Mouse (Mus musculus) heart, embryonic 11.5 days (tissue): ENCODE results near the gene Ctsd. TPM values are rescaled to one million over a fixed set of nuclear protein-coding genes. Genes with fewer than 3 reads are reported as not detected.
"Not testable (repeated sequence)": the region's sequence is repeated elsewhere in the genome, so short reads cannot be mapped to it uniquely, and the experiment has no call there.

Experiments
- ATAC-seq: fragments of 200-750 bp; cut with Nextera tagmentation; replicated peaks from 2 replicates; pipeline ENCODE4 v1.8.0; 2017; ENCODE audit warnings: moderate library complexity; ENCODE audit not compliant: insufficient number of reproducible peaks, low FRiP score, low TSS enrichment
- H3K27ac ChIP-seq: fragments of 300-500 bp; sonication (generic); 2 replicates; pipeline ENCODE4 v1.5.1; 2014; ENCODE audit warnings: mild to moderate bottlenecking, low read depth, low read length
- H3K27me3 ChIP-seq: fragments of 300-500 bp; sonication (generic); 2 replicates; pipeline ENCODE4 v1.6.1; 2014; ENCODE audit warnings: mild to moderate bottlenecking, low read length, mixed read lengths; ENCODE audit not compliant: control insufficient read depth, insufficient read depth
- H3K36me3 ChIP-seq: fragments of 300-500 bp; sonication (generic); 2 replicates; pipeline ENCODE4 v1.6.1; 2014; ENCODE audit warnings: mild to moderate bottlenecking, low read length, moderate library complexity, mixed read lengths; ENCODE audit not compliant: control insufficient read depth, insufficient read depth
- H3K4me1 ChIP-seq: fragments of 300-500 bp; sonication (generic); 2 replicates; pipeline ENCODE4 v1.6.1; 2014; ENCODE audit warnings: low read length; ENCODE audit not compliant: control insufficient read depth, insufficient read depth
- H3K4me2 ChIP-seq: fragments of 300-500 bp; sonication (generic); 2 replicates; pipeline ENCODE4 v1.6.1; 2014; ENCODE audit warnings: mild to moderate bottlenecking, moderate library complexity
- H3K4me3 ChIP-seq: fragments of 300-500 bp; sonication (generic); 2 replicates; pipeline ENCODE4 v1.5.1; 2014; ENCODE audit warnings: low read depth, low read length
- H3K9ac ChIP-seq: fragments of 300-500 bp; sonication (generic); 2 replicates; pipeline ENCODE4 v1.6.1; 2014; ENCODE audit warnings: mild to moderate bottlenecking, low read depth, low read length, moderate library complexity
- H3K9me3 ChIP-seq: fragments of 300-500 bp; sonication (generic); replicated peaks from 2 replicates; pipeline ENCODE4 v1.6.1; 2016; ENCODE audit warnings: low read length; ENCODE audit not compliant: control insufficient read depth
- WGBS: fragments of 180-500 bp; shearing (Covaris S2); extraction: QIAGEN DNeasy Blood & Tissue Kit; methylation state at CpG from one replicate; pipeline ENCODE4 v1.1.7; 2014; ENCODE audit not compliant: insufficient replicate concordance; 5-methylcytosine and 5-hydroxymethylcytosine counted together
- polyA plus RNA-seq: library from polyadenylated mRNA; unstranded; fragments of >200 nt; fragmentation: Nextera tagmentation; extraction: Ambion mirVana; gene quantifications from 2 replicates; pipeline ENCODE4 v1.2.1, GENCODE M21; 2014

The Ctsd gene
- polyA plus RNA-seq, 1 experiment from 2014 or later: 378 TPM

DNA sequence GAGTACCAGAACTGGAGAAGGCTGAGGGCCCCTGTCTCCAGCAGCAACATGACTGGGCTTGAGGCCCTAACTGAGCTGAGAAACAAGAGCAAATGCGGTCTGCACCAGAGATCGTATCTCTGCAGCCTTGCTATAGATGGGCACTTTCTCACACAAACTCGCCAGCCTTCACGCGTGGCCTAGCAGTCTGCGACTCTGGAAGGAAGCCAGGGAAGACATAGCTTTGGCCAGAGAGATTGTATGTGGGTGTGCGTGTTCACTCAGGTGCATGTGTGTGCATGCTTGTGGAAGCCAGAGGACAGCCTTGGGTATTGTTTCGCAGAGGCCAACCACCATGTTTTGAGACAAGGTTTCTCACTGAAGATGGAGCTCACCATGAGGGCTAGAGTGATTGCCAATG, 20.8 kb upstream of the Ctsd start:
- ATAC-seq: no peak
- no peak overlapping the region for H3K4me2 ChIP-seq
- no peaks in the 10 kb centered on the region for H3K27me3 ChIP-seq
- no peaks in the 10 kb centered on the region for H3K9me3 ChIP-seq
- 91% methylated on average over 8 of the region's 8 CpGs for WGBS
- no peak overlapping the region for H3K4me3 ChIP-seq
- H3K27ac ChIP-seq: no peak overlapping the region
- no peak overlapping the region for H3K9ac ChIP-seq
- no peaks in the 10 kb centered on the region for H3K36me3 ChIP-seq
- no peaks in the 10 kb centered on the region for H3K4me1 ChIP-seq

DNA sequence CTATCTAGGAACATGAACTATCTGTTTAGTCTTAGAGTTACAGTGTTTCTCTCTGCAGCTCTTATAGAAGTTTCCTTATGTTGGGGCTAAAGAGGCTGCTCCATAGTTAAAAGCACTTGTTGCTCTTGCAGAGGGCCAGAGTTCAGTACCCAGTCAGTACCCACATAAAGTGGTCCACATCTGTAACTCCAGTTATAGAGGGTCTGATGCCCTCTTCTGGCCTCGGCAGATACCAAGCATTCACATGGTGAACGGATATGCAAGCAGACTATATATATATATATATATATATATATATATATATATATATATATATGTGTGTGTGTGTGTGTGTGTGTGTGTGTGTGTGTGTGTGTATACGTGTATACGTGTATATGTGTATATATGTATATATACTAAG, 20.1 kb upstream of the Ctsd start:
- no peaks in the 10 kb centered on the region for H3K4me1 ChIP-seq
- no peaks in the 10 kb centered on the region for H3K27me3 ChIP-seq
- ATAC-seq: no peak
- no peak overlapping the region for H3K4me3 ChIP-seq
- no peak overlapping the region for H3K27ac ChIP-seq
- 58% methylated on average over 4 of the region's 4 CpGs for WGBS
- no peak overlapping the region for H3K9ac ChIP-seq
- no peaks in the 10 kb centered on the region for H3K9me3 ChIP-seq
- no peaks in the 10 kb centered on the region for H3K36me3 ChIP-seq
- H3K4me2 ChIP-seq: no peak overlapping the region

DNA sequence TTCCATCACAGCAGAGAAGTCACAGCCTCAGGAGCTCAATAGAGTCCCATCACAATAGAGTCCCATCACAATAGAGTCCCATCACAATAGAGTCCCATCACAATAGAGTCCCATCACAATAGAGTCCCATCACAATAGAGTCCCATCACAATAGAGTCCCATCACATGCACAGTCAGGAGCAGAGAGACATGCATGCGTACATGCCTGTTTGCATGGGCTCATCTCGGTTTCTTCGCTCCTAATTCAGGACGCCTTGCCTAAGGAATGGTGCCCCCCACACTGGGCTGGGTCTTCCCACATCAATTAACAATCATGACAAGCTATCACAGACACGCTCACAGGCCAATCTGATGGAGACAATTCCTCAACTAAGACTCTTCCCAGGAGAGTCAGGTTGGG, 17.3 kb upstream of the Ctsd start:
- not testable (repeated sequence) for H3K4me2 ChIP-seq, H3K9me3 ChIP-seq, ATAC-seq, H3K9ac ChIP-seq, H3K36me3 ChIP-seq, H3K4me1 ChIP-seq, H3K27me3 ChIP-seq, H3K27ac ChIP-seq, H3K4me3 ChIP-seq
- 89% methylated on average over 5 of the region's 5 CpGs for WGBS

DNA sequence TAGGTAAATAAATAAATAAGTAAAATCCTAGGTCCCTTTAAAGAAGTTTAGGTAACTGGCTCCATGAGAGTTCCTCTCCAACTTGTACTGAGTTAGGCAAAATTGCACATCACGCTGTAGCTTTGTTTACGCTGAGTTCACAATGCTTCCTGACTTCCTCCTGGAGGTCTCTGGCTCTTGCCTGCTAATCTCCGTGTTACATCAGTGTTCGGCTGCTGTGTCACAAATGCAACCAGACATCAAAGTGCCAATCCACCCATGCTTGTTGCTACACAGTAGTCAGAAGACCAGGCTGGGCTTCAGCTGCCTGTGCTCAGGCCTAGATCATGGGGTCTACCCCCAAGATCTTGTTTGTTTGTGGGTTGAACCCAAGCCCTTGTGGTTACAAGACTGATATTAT, 15.8 kb upstream of the Ctsd start:
- ATAC-seq: no peak
- no peak overlapping the region for H3K4me2 ChIP-seq
- 69% methylated on average over 4 of the region's 4 CpGs for WGBS
- no peak overlapping the region for H3K9ac ChIP-seq
- H3K27ac ChIP-seq: no peak overlapping the region
- H3K9me3 ChIP-seq: no peaks in the 10 kb centered on the region
- no peaks in the 10 kb centered on the region for H3K36me3 ChIP-seq
- H3K27me3 ChIP-seq: no peaks in the 10 kb centered on the region
- no peak overlapping the region for H3K4me3 ChIP-seq
- H3K4me1 ChIP-seq: 0 out of 2 replicates have a peak, but pooled peaks cover 2% of the 10 kb centered on the region

DNA sequence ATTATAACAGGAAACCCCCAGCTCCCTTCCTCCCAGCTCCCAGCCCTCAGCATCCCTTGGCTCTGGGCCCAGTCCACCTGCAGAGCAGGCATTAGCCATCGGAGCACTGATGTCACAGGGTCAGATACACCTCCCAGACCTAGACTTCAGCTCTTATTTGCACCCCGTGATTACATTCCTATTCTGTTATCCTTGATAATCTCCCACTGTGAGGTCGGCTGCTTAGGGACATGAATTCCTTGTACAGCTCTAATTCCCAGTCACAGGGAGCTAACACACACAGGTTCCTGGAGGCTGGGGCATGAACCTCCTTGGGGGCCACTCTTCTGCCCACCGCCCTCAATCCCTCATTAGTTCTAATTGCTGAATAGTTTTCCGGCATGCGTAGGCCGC, 12.9 kb upstream of the Ctsd start:
- H3K27me3 ChIP-seq: no peaks in the 10 kb centered on the region
- H3K9me3 ChIP-seq: no peaks in the 10 kb centered on the region
- H3K27ac ChIP-seq: no peak overlapping the region
- no peaks in the 10 kb centered on the region for H3K36me3 ChIP-seq
- ATAC-seq: no peak
- WGBS: 63% methylated on average over 7 of the region's 7 CpGs
- no peak overlapping the region for H3K4me3 ChIP-seq
- peaks cover 7% of the 10 kb centered on the region for H3K4me1 ChIP-seq
- no peak overlapping the region for H3K9ac ChIP-seq
- H3K4me2 ChIP-seq: no peak overlapping the region

GRCm38 (mm10) chr7:142400112-142400749, 12.4 kb upstream of the Ctsd start:
- Histone ChIP-seq H3K9me3 (no peaks in the 10 kb centered on the region), H3K4me2 (no peak overlapping the region), H3K27ac (no peak overlapping the region), H3K4me3 (no peak overlapping the region), H3K4me1 (peaks cover 7% of the 10 kb centered on the region), H3K36me3 (no peaks in the 10 kb centered on the region), H3K9ac (no peak overlapping the region), H3K27me3 (no peaks in the 10 kb centered on the region)
- WGBS: 67% methylated on average over 7 of the region's 7 CpGs
- ATAC-seq: no peak

DNA sequence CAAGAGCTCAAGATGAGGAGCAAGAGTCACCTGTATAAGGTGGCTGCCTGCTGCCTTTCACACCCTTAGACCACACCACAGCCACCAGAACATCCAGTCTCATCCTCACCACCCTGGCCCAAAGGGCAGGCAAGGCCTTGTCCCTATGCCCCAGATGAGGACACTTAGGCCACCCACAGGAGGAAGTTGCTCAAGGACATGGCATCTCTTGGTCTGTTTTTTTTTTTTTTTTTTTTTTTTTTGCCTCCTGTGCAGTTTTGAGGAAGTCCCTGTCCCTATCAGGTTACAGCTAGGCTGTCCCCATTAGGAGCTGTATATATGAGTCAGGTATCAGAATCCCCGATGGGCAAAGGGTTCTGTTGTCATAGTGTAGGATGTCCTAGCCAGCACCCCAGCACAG, 11.4 kb upstream of the Ctsd start:
- Histone ChIP-seq H3K36me3 (no peaks in the 10 kb centered on the region), H3K27me3 (no peaks in the 10 kb centered on the region), H3K9me3 (no peaks in the 10 kb centered on the region), H3K4me1 (peaks cover 7% of the 10 kb centered on the region), H3K9ac (no peak overlapping the region), H3K27ac (no peak overlapping the region), H3K4me3 (no peak overlapping the region), H3K4me2 (no peak overlapping the region)
- 67% methylated on average over 1 of the region's 1 CpGs for whole genome bisulfite sequencing
- ATAC-seq: no peak

GRCm38 (mm10) chr7:142398052-142398451, 10.2 kb upstream of the Ctsd start:
- 51% methylated on average over 2 of the region's 2 CpGs for WGBS
- Histone ChIP-seq H3K4me2 (no peak overlapping the region), H3K9me3 (no peaks in the 10 kb centered on the region), H3K27ac (no peak overlapping the region), H3K4me1 (peaks cover 7% of the 10 kb centered on the region), H3K4me3 (no peak overlapping the region), H3K36me3 (no peaks in the 10 kb centered on the region), H3K9ac (no peak overlapping the region), H3K27me3 (no peaks in the 10 kb centered on the region)
- ATAC-seq: no peak

DNA sequence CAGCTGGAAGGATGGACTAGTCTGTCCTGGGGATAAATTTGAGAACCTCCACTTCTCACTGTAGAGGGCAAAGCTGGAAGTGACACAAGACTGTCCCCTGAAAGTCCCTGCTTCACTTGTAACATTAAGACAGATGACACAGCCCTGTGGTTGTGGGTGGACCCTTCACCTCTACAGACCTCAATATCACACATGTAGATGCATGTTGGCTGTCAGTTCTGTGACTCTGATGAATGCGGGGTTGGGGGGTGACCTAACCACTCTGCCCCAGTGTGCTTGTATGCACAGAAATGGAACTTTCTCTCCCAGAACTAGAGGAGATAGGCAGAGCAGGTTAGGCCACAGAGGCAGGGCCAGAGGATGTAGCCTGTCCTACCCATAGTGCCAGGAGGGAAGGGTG, 8.8 kb upstream of the Ctsd start:
- H3K9ac ChIP-seq: no peak overlapping the region
- H3K27me3 ChIP-seq: no peaks in the 10 kb centered on the region
- H3K27ac ChIP-seq: no peak overlapping the region
- H3K4me3 ChIP-seq: no peak overlapping the region
- no peaks in the 10 kb centered on the region for H3K36me3 ChIP-seq
- WGBS: 87% methylated on average over 1 of the region's 1 CpGs
- peaks cover 7% of the 10 kb centered on the region for H3K4me1 ChIP-seq
- H3K9me3 ChIP-seq: no peaks in the 10 kb centered on the region
- H3K4me2 ChIP-seq: no peak overlapping the region
- ATAC-seq: no peak
